Mouse (Mus musculus) embryo, embryonic 11 days (tissue): ENCODE measurements around the gene Entpd2.
"Not testable (repeated sequence)": the region's sequence is repeated elsewhere in the genome, so short reads cannot be mapped to it uniquely, and the experiment has no call there.

ENCODE experiments used
- DNase-seq: peaks from one replicate; pipeline ENCODE4 v3.0.0-alpha.2; 2015

Gene Entpd2

GRCm38 (mm10) chr2:25394281-25395221 is 1.1 kb upstream of the Entpd2 start:
- no peak for DNase-seq

GRCm38 (mm10) chr2:25396597-25396983 is 916 bp downstream of the Entpd2 start:
- DNase-seq, result no peak

GRCm38 (mm10) chr2:25397010-25397409 is 1.3 kb downstream of the Entpd2 start:
- no peak for DNase-seq

GRCm38 (mm10) chr2:25398065-25398464 is 2.4 kb downstream of the Entpd2 start:
- DNase-seq, result no peak

- no peak for DNase-seq
These were observed 3.4 kb downstream of the Entpd2 start, which contains the start of gene Npdc1 for GRCm38 (mm10) chr2:25399051-25399450. TSS of gene Npdc1 (plus strand) at chr2:25399351.

GRCm38 (mm10) chr2:25400291-25400690 is 4.6 kb downstream of the Entpd2 start:
- DNase-seq, result no peak

GRCm38 (mm10) chr2:25400764-25401163 is 5.1 kb downstream of the Entpd2 start:
- peak; percentile 74 for DNase-seq

GRCm38 (mm10) chr2:25402377-25402971 is 6.8 kb downstream of the Entpd2 start:
- DNase-seq, result peak; percentile 94

- DNase-seq, result peak; percentile 66
These were observed 7.4 kb downstream of the Entpd2 start for GRCm38 (mm10) chr2:25402972-25403601.

GRCm38 (mm10) chr2:25403994-25404393 is 8.3 kb downstream of the Entpd2 start:
- no peak for DNase-seq

- no peak for DNase-seq
These were observed 13.2 kb downstream of the Entpd2 start for GRCm38 (mm10) chr2:25408908-25409307.

GRCm38 (mm10) chr2:25413436-25413835 is 17.8 kb downstream of the Entpd2 start:
- DNase-seq, result not testable (repeated sequence)

- no peak for DNase-seq
These were observed 21.8 kb downstream of the Entpd2 start for GRCm38 (mm10) chr2:25417426-25417825.

GRCm38 (mm10) chr2:25421896-25422295 is 26.2 kb downstream of the Entpd2 start:
- DNase-seq, result peak; percentile 76

GRCm38 (mm10) chr2:25422587-25423410 is 27.1 kb downstream of the Entpd2 start, which contains the start of gene Fut7:
TSS of gene Fut7 (plus strand) at chr2:25423267.
- no peak for DNase-seq

- DNase-seq, result no peak
These were observed 28.0 kb downstream of the Entpd2 start for GRCm38 (mm10) chr2:25423626-25424025.

- DNase-seq, result no peak
These were observed 29.8 kb downstream of the Entpd2 start for GRCm38 (mm10) chr2:25425481-25425880.

- peak; percentile 82 for DNase-seq
These were observed 31.1 kb downstream of the Entpd2 start for GRCm38 (mm10) chr2:25426721-25427191.

- no peak for DNase-seq
These were observed 31.6 kb downstream of the Entpd2 start for GRCm38 (mm10) chr2:25427256-25427655.

- DNase-seq, result peak; percentile 98
These were observed 33.0 kb downstream of the Entpd2 start, which contains the start of gene Abca2 for GRCm38 (mm10) chr2:25428442-25429236. TSS of gene Abca2 (plus strand) at chr2:25428703.

- no peak for DNase-seq
These were observed 33.9 kb downstream of the Entpd2 start for GRCm38 (mm10) chr2:25429435-25430180.
